Mouse (Mus musculus) neural tube, embryonic 13.5 days (tissue): ENCODE measurements around the gene Aes. TPM values are rescaled to one million over a fixed set of nuclear protein-coding genes. Genes with fewer than 3 reads are reported as not detected.

Experiments used
- ATAC-seq: fragments of 200-750 bp; cut with Nextera tagmentation; 2 replicates; pipeline ENCODE4 v1.8.0; 2017; ENCODE audit warnings: low read depth, mild to moderate bottlenecking, moderate TSS enrichment, moderate library complexity
- H3K27ac ChIP-seq: fragments of 300-500 bp; sonication (generic); replicated peaks from 2 replicates; pipeline ENCODE4 v1.5.1; 2015; ENCODE audit warnings: moderate library complexity, mild to moderate bottlenecking, inconsistent platforms
- H3K27me3 ChIP-seq: fragments of 300-500 bp; sonication (generic); 2 replicates; pipeline ENCODE4 v1.6.1; 2015; ENCODE audit warnings: mild to moderate bottlenecking, inconsistent platforms
- H3K36me3 ChIP-seq: fragments of 300-500 bp; sonication (generic); 2 replicates; pipeline ENCODE4 v1.6.1; 2015; ENCODE audit warnings: mild to moderate bottlenecking, inconsistent platforms
- H3K4me1 ChIP-seq: fragments of 300-500 bp; sonication (generic); replicated peaks from 2 replicates; pipeline ENCODE4 v1.6.1; 2015; ENCODE audit warnings: inconsistent platforms
- H3K4me2 ChIP-seq: fragments of 300-500 bp; sonication (generic); 2 replicates; pipeline ENCODE4 v1.6.1; 2015; ENCODE audit warnings: inconsistent platforms, mild to moderate bottlenecking, moderate library complexity
- H3K4me3 ChIP-seq: fragments of 300-500 bp; sonication (generic); 2 replicates; pipeline ENCODE4 v1.5.1; 2015; ENCODE audit warnings: mild to moderate bottlenecking, inconsistent platforms
- H3K9ac ChIP-seq: fragments of 300-500 bp; sonication (generic); 2 replicates; pipeline ENCODE4 v1.6.1; 2015; ENCODE audit warnings: moderate library complexity, mild to moderate bottlenecking, inconsistent platforms
- H3K9me3 ChIP-seq: fragments of 300-500 bp; sonication (generic); 2 replicates; pipeline ENCODE4 v1.6.1; 2016; ENCODE audit warnings: inconsistent platforms
- WGBS: fragments of 180-500 bp; shearing (Covaris S2); methylation state at CpG from one replicate; pipeline ENCODE4 v1.1.7; 2015; 5-methylcytosine and 5-hydroxymethylcytosine counted together
- polyA plus RNA-seq: library from polyadenylated mRNA; unstranded; fragments of >200 nt; fragmentation: Nextera tagmentation; extraction: Ambion mirVana; gene quantifications from 2 replicates; pipeline ENCODE4 v1.2.1, GENCODE M21; 2015

Gene Aes
- polyA plus RNA-seq, 1 experiment from 2014 or later = 635 TPM

DNA sequence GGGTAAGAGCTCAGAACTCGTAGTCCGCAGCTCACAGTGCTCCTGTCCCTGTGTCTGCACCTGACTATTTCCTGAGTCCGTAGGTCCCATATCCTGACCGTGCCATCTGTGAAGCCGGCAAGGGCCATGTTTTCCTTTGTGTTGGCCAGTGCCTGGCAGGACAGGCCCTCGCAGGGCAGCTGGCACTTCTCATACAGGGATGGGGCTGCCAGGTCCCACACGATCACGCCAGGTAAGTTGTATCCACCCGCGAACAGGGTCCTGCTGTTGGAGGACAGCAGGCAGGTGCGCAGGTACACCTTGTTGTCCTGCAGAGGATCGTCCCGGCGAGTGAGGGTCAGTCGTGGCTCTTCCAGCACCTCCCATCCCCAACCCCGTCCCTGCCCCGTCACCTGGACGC, 34.6 kb downstream of the Aes start:
- Histone ChIP-seq H3K27ac (no peak overlapping the region), H3K9ac (no peak overlapping the region), H3K36me3 (no peaks in the 10 kb centered on the region), H3K9me3 (no peaks in the 10 kb centered on the region), H3K4me1 (peaks cover 34% of the 10 kb centered on the region), H3K27me3 (peaks cover 83% of the 10 kb centered on the region), H3K4me2 (no peak overlapping the region), H3K4me3 (no peak overlapping the region)
- ATAC-seq = no peak
- 82% methylated on average over 18 of the region's 18 CpGs for WGBS

DNA sequence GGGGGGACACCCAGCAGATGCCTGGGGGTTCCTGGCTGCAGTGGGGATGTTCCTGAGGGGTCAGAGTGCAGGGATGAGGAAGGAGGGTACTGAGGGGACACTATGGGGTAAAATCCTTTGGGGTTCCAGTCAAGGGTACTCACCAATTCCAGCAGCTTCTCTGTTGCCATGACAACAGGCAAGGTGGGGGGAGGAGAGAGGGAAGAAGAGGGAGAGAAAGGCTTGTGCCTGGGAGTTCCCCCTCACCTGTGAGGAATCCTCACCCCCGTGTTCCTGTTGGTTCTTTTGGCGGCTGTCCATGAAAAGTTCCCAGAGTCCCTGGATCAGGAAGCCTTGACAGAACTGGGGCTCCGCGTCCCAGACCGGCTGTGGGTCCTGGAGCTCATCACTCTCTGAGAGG, 36.3 kb downstream of the Aes start:
- no peak for ATAC-seq
- no peaks in the 10 kb centered on the region for H3K9me3 ChIP-seq
- 0 out of 2 replicates have a peak overlapping the region, but pooled peaks have one; percentile 26 for H3K9ac ChIP-seq
- no peak overlapping the region for H3K4me3 ChIP-seq
- peaks cover 81% of the 10 kb centered on the region for H3K27me3 ChIP-seq
- H3K27ac ChIP-seq = no peak overlapping the region
- peaks cover 36% of the 10 kb centered on the region for H3K4me1 ChIP-seq
- H3K4me2 ChIP-seq = no peak overlapping the region
- H3K36me3 ChIP-seq = no peaks in the 10 kb centered on the region
- 44% methylated on average over 5 of the region's 5 CpGs for WGBS

DNA sequence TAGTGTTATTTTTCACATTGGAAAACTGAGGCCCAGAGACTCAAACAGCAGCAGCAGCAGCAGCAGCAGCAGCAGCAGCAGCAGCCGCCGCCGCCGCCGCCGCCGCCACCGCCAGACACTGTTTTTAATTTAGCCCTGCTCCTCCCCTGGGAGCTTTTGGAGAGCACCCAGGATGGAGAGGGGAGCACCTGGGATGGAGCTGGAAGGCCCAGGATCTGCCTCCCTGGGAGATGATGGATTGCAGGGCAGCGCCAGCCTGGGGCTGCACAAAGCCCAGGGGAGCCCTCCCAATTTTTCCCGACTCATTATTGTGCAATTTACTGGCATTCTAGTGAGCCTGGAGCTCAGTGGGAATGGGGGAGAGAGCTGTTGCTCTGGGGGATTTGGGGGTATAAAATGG, 37.3 kb downstream of the Aes start:
- peak; percentile 36; the same call in 1 of the 2 replicates for ATAC-seq
- Histone ChIP-seq H3K9me3 (no peaks in the 10 kb centered on the region), H3K27me3 (peaks cover 76% of the 10 kb centered on the region), H3K4me1 (peaks cover 46% of the 10 kb centered on the region), H3K4me2 (peak overlapping the region; percentile 43), H3K27ac (peak overlapping the region; percentile 77), H3K36me3 (no peaks in the 10 kb centered on the region), H3K9ac (peak overlapping the region; percentile 49; the same call in 1 of the 2 replicates), H3K4me3 (peak overlapping the region; percentile 16)
- WGBS = 0% methylated on average over 10 of the region's 10 CpGs

DNA sequence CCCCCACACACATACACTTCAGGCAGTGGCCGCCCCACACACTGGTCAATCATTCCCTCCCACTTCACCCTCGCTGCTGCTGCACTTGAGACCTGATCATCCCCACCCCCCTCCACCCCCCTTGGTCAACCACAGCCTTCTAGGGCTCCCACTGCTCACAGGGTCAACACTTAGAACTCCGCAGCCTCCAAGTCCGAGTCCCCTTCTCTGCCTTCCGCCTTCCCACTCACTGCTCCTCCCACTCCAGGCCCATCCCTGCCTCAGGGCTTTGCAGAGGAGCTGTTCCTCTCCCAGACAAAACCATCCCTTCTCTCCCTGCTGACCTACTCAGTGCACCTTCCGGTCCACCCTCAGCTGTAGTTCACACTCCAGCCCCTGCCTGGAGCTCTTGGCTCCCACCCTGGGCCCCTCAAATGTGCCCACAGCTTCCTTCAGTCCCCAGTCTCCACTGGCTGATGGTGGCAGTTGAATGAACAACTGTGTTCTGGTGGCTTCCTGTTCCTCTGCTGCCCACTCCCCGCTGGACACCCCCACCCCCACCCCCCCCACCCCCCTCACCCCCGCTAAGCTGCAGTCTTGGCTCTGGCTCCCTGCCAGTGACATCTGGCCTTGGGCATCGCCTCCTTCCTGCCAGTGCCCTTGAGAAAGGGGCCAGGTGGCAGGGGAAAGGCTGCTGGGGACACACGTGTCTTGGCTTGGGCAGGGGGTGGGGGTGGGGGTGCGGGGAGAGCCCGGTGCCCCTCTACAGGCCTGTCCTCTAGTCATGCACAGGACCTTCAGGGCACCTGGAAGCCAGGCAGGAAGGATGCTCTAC, 38.1 kb downstream of the Aes start:
- H3K36me3 ChIP-seq = no peaks in the 10 kb centered on the region
- H3K4me3 ChIP-seq = 0 out of 2 replicates have a peak overlapping the region, but pooled peaks have one; percentile 16
- H3K9me3 ChIP-seq = no peaks in the 10 kb centered on the region
- ATAC-seq = peak; percentile 25
- H3K27me3 ChIP-seq = peaks cover 70% of the 10 kb centered on the region
- H3K4me2 ChIP-seq = peak overlapping the region; percentile 43
- 3% methylated on average over 10 of the region's 12 CpGs for WGBS
- H3K27ac ChIP-seq = peak overlapping the region; percentile 77
- peaks cover 50% of the 10 kb centered on the region for H3K4me1 ChIP-seq
- H3K9ac ChIP-seq = peak overlapping the region; percentile 49; the same call in 1 of the 2 replicates

DNA sequence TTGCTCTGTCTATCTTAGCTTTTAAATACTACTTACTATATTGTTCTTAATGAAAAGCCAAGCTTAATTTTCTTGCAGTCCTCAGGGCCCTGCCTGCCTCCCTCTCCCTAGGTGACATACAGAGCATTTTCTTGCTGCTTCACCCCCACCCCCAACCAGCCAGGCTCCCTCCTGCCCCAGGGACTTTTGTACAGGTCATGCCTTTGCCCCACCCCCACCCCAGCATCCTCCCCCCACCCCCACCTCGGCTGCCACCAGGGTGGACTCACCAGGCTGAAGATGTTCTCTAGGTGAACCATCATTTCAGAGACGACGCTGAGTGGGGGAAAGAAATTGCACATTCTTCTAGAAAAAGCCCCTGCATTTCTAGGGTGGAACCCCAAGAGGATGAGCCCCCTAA, 39.1 kb downstream of the Aes start:
- H3K27me3 ChIP-seq = peaks cover 60% of the 10 kb centered on the region
- ATAC-seq = no peak
- 38% methylated on average over 3 of the region's 3 CpGs for WGBS
- no peak overlapping the region for H3K4me3 ChIP-seq
- H3K9me3 ChIP-seq = no peaks in the 10 kb centered on the region
- no peak overlapping the region for H3K4me2 ChIP-seq
- no peak overlapping the region for H3K27ac ChIP-seq
- no peak overlapping the region for H3K9ac ChIP-seq
- H3K36me3 ChIP-seq = no peaks in the 10 kb centered on the region
- H3K4me1 ChIP-seq = peaks cover 59% of the 10 kb centered on the region

DNA sequence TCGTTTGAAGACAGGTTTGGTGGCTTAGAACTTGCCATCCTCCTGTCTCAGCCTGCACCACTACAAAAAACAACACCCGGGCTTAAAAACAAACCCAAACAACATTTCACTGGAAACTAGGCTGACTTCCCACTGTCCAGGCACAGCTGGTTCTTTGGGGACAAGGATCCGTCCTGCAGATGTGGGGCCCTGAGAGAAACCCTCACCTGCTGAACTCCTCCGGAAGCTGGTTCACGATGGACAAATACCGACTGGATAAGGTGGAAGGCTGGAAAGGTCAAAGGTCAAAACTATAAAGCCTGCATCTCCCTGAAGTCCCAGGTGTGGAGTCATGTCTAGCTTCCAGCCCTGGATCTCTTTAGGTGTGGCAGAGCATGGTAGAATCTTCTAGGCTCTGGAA, 39.6 kb downstream of the Aes start:
- ATAC-seq = no peak
- H3K9me3 ChIP-seq = no peaks in the 10 kb centered on the region
- no peak overlapping the region for H3K4me2 ChIP-seq
- peaks cover 59% of the 10 kb centered on the region for H3K4me1 ChIP-seq
- 57% methylated on average over 6 of the region's 6 CpGs for WGBS
- no peak overlapping the region for H3K9ac ChIP-seq
- no peak overlapping the region for H3K4me3 ChIP-seq
- no peak overlapping the region for H3K27ac ChIP-seq
- no peaks in the 10 kb centered on the region for H3K36me3 ChIP-seq
- peaks cover 55% of the 10 kb centered on the region for H3K27me3 ChIP-seq

DNA sequence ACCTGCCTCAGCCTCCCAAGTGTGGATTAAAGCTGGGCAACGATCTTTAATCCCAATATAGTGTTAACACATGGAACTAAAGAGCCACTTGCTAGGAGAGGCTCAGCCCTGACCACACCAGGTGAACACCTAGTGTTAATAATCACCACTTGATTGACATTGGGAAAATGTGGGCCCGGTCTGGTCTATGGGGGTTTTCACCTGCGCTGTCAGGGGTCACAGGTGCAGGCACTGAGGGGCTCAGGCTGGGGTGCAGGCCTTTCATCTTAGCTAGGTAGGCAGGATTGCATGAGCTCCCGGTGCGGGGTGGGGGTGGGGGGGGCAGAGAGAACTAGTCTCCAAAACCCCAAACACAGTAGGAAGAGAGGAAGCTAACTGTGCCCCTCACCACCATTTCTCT, 40.3 kb downstream of the Aes start:
- Histone ChIP-seq H3K9me3 (no peaks in the 10 kb centered on the region), H3K27me3 (peaks cover 47% of the 10 kb centered on the region), H3K9ac (no peak overlapping the region), H3K27ac (no peak overlapping the region), H3K36me3 (no peaks in the 10 kb centered on the region), H3K4me2 (no peak overlapping the region), H3K4me3 (no peak overlapping the region), H3K4me1 (peaks cover 62% of the 10 kb centered on the region)
- 83% methylated on average over 5 of the region's 5 CpGs for WGBS
- no peak for ATAC-seq

DNA sequence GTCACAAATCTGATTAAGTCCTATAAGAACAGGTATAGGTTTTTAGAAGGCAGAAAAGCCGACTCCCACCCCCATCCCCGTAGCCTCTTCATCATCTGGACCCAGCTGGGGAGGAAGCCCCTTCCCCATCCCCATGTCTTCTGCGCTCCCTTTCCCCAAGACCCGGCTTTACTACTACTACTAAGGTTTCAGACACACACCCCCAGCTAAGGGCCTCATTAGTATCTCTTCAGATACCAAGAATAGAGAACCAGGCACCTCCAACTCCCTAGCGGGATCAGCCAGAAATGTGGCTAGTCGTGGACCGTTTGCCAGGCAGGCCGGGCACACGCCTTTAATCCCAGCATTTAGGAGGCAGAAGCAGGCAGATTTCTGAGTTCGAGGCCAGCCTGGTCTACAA, 40.8 kb downstream of the Aes start:
- Histone ChIP-seq H3K27me3 (peaks cover 43% of the 10 kb centered on the region), H3K4me2 (no peak overlapping the region), H3K9me3 (no peaks in the 10 kb centered on the region), H3K27ac (no peak overlapping the region), H3K4me1 (peaks cover 63% of the 10 kb centered on the region), H3K9ac (no peak overlapping the region), H3K36me3 (no peaks in the 10 kb centered on the region), H3K4me3 (no peak overlapping the region)
- WGBS = 47% methylated on average over 10 of the region's 10 CpGs
- no peak for ATAC-seq

DNA sequence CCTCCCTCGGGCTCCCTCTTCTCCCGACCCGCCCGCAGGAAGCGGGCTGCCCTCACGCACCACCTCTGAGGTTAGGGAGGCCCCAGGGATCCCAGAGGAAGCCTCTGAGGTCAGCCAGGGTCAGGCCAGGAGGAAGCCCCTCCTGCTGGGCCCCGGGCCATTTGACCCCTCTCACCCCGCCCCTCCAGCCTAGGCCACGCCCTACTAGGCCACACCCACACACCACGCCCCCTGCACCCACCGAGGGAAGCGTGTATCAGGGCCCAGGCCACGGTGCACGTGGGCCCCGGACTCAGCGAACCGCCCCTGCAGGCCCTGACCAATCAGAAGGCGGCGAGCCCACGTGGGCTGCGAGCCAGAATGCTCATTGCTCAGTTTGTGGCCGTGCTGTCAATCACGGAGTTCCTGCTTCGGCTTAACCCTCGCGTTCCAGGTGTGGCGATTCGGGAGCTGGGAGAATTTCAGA, 41.5 kb downstream of the Aes start, which contains the start of gene Tle6:
Gene Tle6 (minus strand): TSS at position 336 of the 466 bp plus-strand sequence.
- peak; percentile 72 for ATAC-seq
- H3K4me1 ChIP-seq = peaks cover 62% of the 10 kb centered on the region
- no peak within 1 kb of the TSS for H3K27ac ChIP-seq
- no peaks in the 10 kb centered on the region for H3K9me3 ChIP-seq
- no peaks in the 10 kb centered on the region for H3K36me3 ChIP-seq
- H3K4me3 ChIP-seq = peak within 1 kb of the TSS; percentile 18; the same call in 1 of the 2 replicates
- under 1% methylated on average over 28 of the region's 28 CpGs for WGBS
- peak within 1 kb of the TSS; percentile 27; the same call in 1 of the 2 replicates for H3K9ac ChIP-seq
- peak within 1 kb of the TSS; percentile 51 for H3K4me2 ChIP-seq
- peaks cover 36% of the 10 kb centered on the region for H3K27me3 ChIP-seq

DNA sequence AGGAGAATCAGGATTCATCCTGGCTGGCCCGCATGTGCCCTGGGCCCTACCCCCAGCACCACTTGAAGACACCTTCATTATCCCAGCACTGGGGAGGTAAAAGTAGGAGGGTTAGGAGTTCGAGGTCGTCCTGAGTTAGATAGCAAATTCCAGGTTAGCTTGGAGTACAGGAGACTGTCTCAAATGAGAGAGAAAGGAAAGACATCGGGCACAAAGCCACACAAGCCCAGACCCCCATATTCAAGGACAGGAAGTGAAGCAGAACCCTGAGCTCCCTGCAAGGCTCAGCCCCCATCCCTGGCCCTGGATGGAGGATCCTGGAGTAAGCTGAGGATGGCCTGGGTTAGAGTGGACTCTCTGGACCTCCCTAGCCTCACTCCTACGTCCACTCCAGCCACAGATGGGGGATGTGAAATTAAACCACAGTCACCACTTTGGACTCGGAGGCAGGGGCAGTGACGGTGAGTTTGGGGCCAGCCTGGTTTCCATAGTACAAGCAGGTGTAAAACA, 42.2 kb downstream of the Aes start:
- H3K4me1 ChIP-seq = peaks cover 56% of the 10 kb centered on the region
- 18% methylated on average over 7 of the region's 7 CpGs for WGBS
- H3K27ac ChIP-seq = no peak overlapping the region
- H3K4me3 ChIP-seq = no peak overlapping the region
- peak overlapping the region; percentile 27; the same call in 1 of the 2 replicates for H3K9ac ChIP-seq
- H3K27me3 ChIP-seq = peaks cover 31% of the 10 kb centered on the region
- H3K4me2 ChIP-seq = peak overlapping the region; percentile 51
- no peaks in the 10 kb centered on the region for H3K36me3 ChIP-seq
- no peaks in the 10 kb centered on the region for H3K9me3 ChIP-seq
- no peak for ATAC-seq

DNA sequence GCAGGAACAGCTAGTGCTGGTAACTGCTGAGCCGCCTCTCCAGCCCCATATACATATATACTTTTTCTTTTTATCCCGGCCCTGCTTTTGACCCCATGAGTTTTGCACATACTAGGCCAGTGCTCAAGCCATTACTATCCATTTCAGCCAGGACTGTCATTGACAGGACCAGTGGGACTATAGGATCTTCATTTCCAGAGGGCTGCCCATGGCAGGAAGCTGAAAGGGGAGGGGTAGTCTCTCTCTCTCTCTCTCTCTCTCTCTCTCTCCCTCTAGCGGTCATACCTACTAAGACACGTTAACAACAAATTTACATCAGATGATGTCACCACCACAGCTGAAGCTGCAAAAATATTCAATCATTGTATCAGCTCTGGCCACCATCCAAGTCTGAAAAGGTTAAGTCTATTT, 43.5 kb downstream of the Aes start:
- Histone ChIP-seq H3K27me3 (peaks cover 30% of the 10 kb centered on the region), H3K9ac (no peak overlapping the region), H3K27ac (peak overlapping the region; percentile 42; the same call in 1 of the 2 replicates), H3K4me3 (no peak overlapping the region), H3K4me2 (no peak overlapping the region), H3K9me3 (no peaks in the 10 kb centered on the region), H3K36me3 (no peaks in the 10 kb centered on the region), H3K4me1 (peaks cover 52% of the 10 kb centered on the region)
- no peak for ATAC-seq
- whole genome bisulfite sequencing = 14% methylated on average over 4 of the region's 4 CpGs
